Mouse (Mus musculus) left cerebral cortex, adult 2 months (tissue): ENCODE measurements at regions not wholly inside any gene's neighbourhood (a gene's known extent, or its start where the extent isn't known, plus 50 kb on each side); places are given as distances from the start of the nearest gene placed in this dataset.

Experiments used
- DNase-seq, 2 experiments: peaks; one replicate each; pipeline ENCODE4 v3.0.0; 2021 to 2022; ENCODE audit warnings: low spot score in 2 of 2, mixed read lengths in 1 of 2; ENCODE audit errors: extremely low spot score in 1 of 2
- H3K27ac ChIP-seq: fragments of 200-600 bp; 2 replicates; pipeline ENCODE4 v1.8.1; 2022
- H3K4me3 ChIP-seq: fragments of 200-600 bp; 2 replicates; pipeline ENCODE4 v1.8.1; 2022
- CTCF ChIP-seq: fragments of 200-600 bp; IDR thresholded peaks from 2 replicates; pipeline ENCODE4 v1.8.1; 2022; ENCODE audit warnings: antibody characterized with exemption, mild to moderate bottlenecking, moderate library complexity
- intact Hi-C: fragments of 180-260 bp; cut with DNase I; formaldehyde crosslinking; loops from one replicate; pipeline ENCODE4 v1.15.1; 2025

- H3K27ac ChIP-seq: no peak overlapping the region
- H3K4me3 ChIP-seq: no peak overlapping the region
- intact Hi-C loops: no loop called here
- no peak for DNase-seq
- no peak for TF ChIP-seq CTCF
Observed at GRCm38 (mm10) chr10:16014806-16015205, 1296.8 kb upstream of the Gje1 start.

GRCm38 (mm10) chr10:16001246-16001645 is 1283.2 kb upstream of the Gje1 start:
- H3K27ac ChIP-seq: no peak overlapping the region
- intact Hi-C loops: no loop called here
- no peak for DNase-seq
- TF ChIP-seq CTCF: no peak
- H3K4me3 ChIP-seq: no peak overlapping the region

DNA sequence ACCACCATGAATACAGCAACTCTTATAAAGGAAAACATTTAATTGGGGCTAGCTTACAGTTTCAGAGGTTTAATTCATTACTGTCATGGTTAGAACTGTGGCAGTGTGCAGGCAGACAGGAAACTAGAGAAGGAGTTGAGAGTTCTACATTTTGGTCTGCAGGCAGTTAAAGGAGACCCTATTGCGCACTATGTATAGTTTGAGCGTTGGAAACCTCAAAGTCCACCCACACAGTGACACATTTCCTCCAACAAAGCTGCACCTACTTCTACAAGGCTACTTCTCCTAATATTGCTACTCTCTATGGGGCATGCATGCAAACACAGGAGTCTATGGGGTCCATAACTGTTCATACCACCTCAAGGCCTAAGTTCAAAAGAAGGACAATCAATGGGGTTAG is 1275.3 kb upstream of the Gje1 start:
- TF ChIP-seq CTCF: no peak
- DNase-seq: no peak
- Histone ChIP-seq H3K4me3 (no peak overlapping the region), H3K27ac (no peak overlapping the region)
- intact Hi-C loops: no loop called here
